Mouse (Mus musculus) C2C12 (cell line): Measurements from ENCODE around the gene Hcls1. TPM values are rescaled to one million over a fixed set of nuclear protein-coding genes. Genes with fewer than 3 reads are reported as not detected.

ENCODE experiments used
- H3K27me3 ChIP-seq: one replicate; pipeline ENCODE4 v1.6.1; 2011; ENCODE audit not compliant: control insufficient read depth, insufficient read depth, insufficient read length
- H3K36me3 ChIP-seq: one replicate; pipeline ENCODE4 v1.6.1; 2011; ENCODE audit not compliant: control insufficient read depth, insufficient read depth
- H3K4me3 ChIP-seq: one replicate; pipeline ENCODE4 v1.5.1; 2011; ENCODE audit warnings: mild to moderate bottlenecking, control low read depth; ENCODE audit not compliant: poor library complexity, insufficient read depth, severe bottlenecking
- H3K79me2 ChIP-seq: one replicate; pipeline ENCODE4 v1.6.1; 2011; ENCODE audit not compliant: control insufficient read depth, insufficient read depth
- H3K79me3 ChIP-seq: one replicate; pipeline ENCODE4 v1.6.1; 2011; ENCODE audit warnings: low read depth, control low read depth
- H3ac ChIP-seq: one replicate; pipeline ENCODE3; 2011; ENCODE audit warnings: low read depth; ENCODE audit not compliant: control insufficient read depth, insufficient read length
- CEBPB ChIP-seq: IDR thresholded peaks from one replicate; pipeline ENCODE4 v1.6.1; 2011; ENCODE audit warnings: low read depth, mild to moderate bottlenecking, control low read depth, moderate library complexity
- CTCF ChIP-seq: IDR thresholded peaks from one replicate; pipeline ENCODE4 v1.5.1; 2011; ENCODE audit not compliant: control insufficient read depth, insufficient read depth, insufficient read length
- FOSL1 ChIP-seq: IDR thresholded peaks from one replicate; pipeline ENCODE4 v1.8.0; 2011; ENCODE audit warnings: mild to moderate bottlenecking, low read length; ENCODE audit not compliant: poor library complexity, insufficient read depth, severe bottlenecking
- MAX ChIP-seq: IDR thresholded peaks from one replicate; pipeline ENCODE4 v1.6.1; 2011; ENCODE audit warnings: mild to moderate bottlenecking, control low read depth
- MYOD1 ChIP-seq: IDR thresholded peaks from one replicate; pipeline ENCODE4 v1.6.1; 2011; ENCODE audit warnings: low read depth; ENCODE audit not compliant: control insufficient read depth, insufficient read length
- MYOG ChIP-seq: IDR thresholded peaks from one replicate; pipeline ENCODE4 v1.6.1; 2011; ENCODE audit not compliant: control insufficient read depth, insufficient read length; ENCODE audit errors: extremely low read depth
- USF1 ChIP-seq: IDR thresholded peaks from one replicate; pipeline ENCODE4 v1.6.1; 2011; ENCODE audit warnings: low read depth, mild to moderate bottlenecking, control low read depth, moderate library complexity
- polyA plus RNA-seq: library from polyadenylated mRNA; unstranded; fragments of >200 nt; fragmentation: generic; extraction: Trizol; gene quantifications from one replicate; pipeline ENCODE4 v1.2.1, GENCODE M21; 2012; ENCODE audit warnings: missing spikeins

Hcls1 gene
- polyA plus RNA-seq, 1 experiment = not detected

DNA sequence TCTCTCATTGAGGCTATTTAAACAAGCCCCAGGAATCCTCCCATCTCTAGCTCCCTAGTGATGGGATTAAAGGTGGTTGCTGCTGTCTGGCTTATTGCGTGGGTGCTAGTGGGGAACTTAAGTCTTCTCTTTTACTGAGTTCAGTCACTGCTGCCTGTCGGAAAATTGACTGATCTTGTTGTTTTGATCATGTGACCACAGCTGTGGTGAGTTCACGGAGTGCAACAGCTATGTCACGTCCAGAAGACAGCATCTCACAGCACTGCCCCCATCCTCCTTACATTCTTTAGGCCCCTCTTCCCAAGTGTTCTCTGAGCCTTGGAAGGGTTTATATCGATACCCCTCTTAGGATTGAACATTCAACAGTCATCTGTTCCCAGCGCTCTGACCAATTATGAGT is 74.5 kb downstream of the Hcls1 start:
- no peak overlapping the region for H3ac ChIP-seq
- no peaks in the 10 kb centered on the region for H3K36me3 ChIP-seq
- H3K4me3 ChIP-seq = no peak overlapping the region
- TF ChIP-seq CEBPB = no peak
- H3K27me3 ChIP-seq = no peaks in the 10 kb centered on the region
- H3K79me2 ChIP-seq = peaks cover 25% of the 10 kb centered on the region
- peaks cover 7% of the 10 kb centered on the region for H3K79me3 ChIP-seq

GRCm38 (mm10) chr16:37010370-37010769 is 75.6 kb downstream of the Hcls1 start:
- H3K4me3 ChIP-seq = no peak overlapping the region
- peaks cover 25% of the 10 kb centered on the region for H3K79me2 ChIP-seq
- no peaks in the 10 kb centered on the region for H3K27me3 ChIP-seq
- peaks cover 9% of the 10 kb centered on the region for H3K79me3 ChIP-seq
- H3K36me3 ChIP-seq = no peaks in the 10 kb centered on the region
- peak overlapping the region; percentile 1 for H3ac ChIP-seq
- TF ChIP-seq CEBPB (no peak), USF1 (no peak), FOSL1 (no peak), CTCF (no peak), MYOG (no peak), MAX (no peak), MYOD1 (no peak)

- H3K79me2 ChIP-seq = peaks cover 25% of the 10 kb centered on the region
- peak within 1 kb of the TSS; percentile 97 for H3ac ChIP-seq
- H3K36me3 ChIP-seq = peaks cover 7% of the 10 kb centered on the region
- H3K4me3 ChIP-seq = peak within 1 kb of the TSS; percentile 76
- peak; percentile 39 for TF ChIP-seq MAX
- TF ChIP-seq USF1 = no peak
- H3K79me3 ChIP-seq = peaks cover 9% of the 10 kb centered on the region
- H3K27me3 ChIP-seq = no peaks in the 10 kb centered on the region
These were observed 76.5 kb downstream of the Hcls1 start, which contains the start of gene Polq for GRCm38 (mm10) chr16:37011061-37011921. Gene Polq, plus strand, starts transcription at chr16:37011786.

- no peak for TF ChIP-seq CEBPB
- no peak for TF ChIP-seq USF1
- TF ChIP-seq MAX = no peak
- TF ChIP-seq FOSL1 = no peak
- TF ChIP-seq MYOG = no peak
- no peak for TF ChIP-seq MYOD1
- no peak for TF ChIP-seq CTCF
- Histone ChIP-seq H3K27me3 (no peaks in the 10 kb centered on the region), H3K79me3 (peaks cover 9% of the 10 kb centered on the region), H3ac (peak overlapping the region; percentile 97), H3K36me3 (peaks cover 7% of the 10 kb centered on the region), H3K4me3 (peak overlapping the region; percentile 76), H3K79me2 (peaks cover 25% of the 10 kb centered on the region)
These were observed 77.1 kb downstream of the Hcls1 start for GRCm38 (mm10) chr16:37011922-37012289.

- Histone ChIP-seq H3ac (peak overlapping the region; percentile 97), H3K79me3 (peaks cover 9% of the 10 kb centered on the region), H3K4me3 (peak overlapping the region; percentile 76), H3K36me3 (peaks cover 8% of the 10 kb centered on the region), H3K27me3 (no peaks in the 10 kb centered on the region), H3K79me2 (peaks cover 25% of the 10 kb centered on the region)
- TF ChIP-seq CEBPB = no peak
- TF ChIP-seq MYOD1 = no peak
- no peak for TF ChIP-seq CTCF
- TF ChIP-seq FOSL1 = no peak
- TF ChIP-seq USF1 = no peak
- no peak for TF ChIP-seq MAX
- TF ChIP-seq MYOG = no peak
These were observed 77.6 kb downstream of the Hcls1 start for GRCm38 (mm10) chr16:37012336-37012735.

Other genes starting within 250 kb of the Hcls1 start
- gene Ildr1, start 241.0 kb upstream of the Hcls1 start, polyA plus RNA-seq = not detected
- not detected for gene Slc15a2, start 150.0 kb upstream of the Hcls1 start, polyA plus RNA-seq
- 3.4 TPM for gene Iqcb1, start 106.6 kb upstream of the Hcls1 start, polyA plus RNA-seq
- 0.67 TPM for gene Eaf2, start 60.0 kb upstream of the Hcls1 start, polyA plus RNA-seq
- gene Golgb1, start 59.8 kb upstream of the Hcls1 start, polyA plus RNA-seq = 9.4 TPM
- 0.02 TPM for gene Fbxo40, start 55.5 kb downstream of the Hcls1 start, polyA plus RNA-seq
- gene Polq, start 76.8 kb downstream of the Hcls1 start, polyA plus RNA-seq = 2.5 TPM